Mouse (Mus musculus): ENCODE results near the gene Mesd. TPM values are rescaled to one million over a fixed set of nuclear protein-coding genes. Genes with fewer than 3 reads are reported as not detected.
"Not testable (repeated sequence)": the region's sequence is repeated elsewhere in the genome, so short reads cannot be mapped to it uniquely, and the experiment has no call there.

The Mesd gene
- polyA plus RNA-seq, 1 experiment from 2014 or later = 56.2 TPM

DNA sequence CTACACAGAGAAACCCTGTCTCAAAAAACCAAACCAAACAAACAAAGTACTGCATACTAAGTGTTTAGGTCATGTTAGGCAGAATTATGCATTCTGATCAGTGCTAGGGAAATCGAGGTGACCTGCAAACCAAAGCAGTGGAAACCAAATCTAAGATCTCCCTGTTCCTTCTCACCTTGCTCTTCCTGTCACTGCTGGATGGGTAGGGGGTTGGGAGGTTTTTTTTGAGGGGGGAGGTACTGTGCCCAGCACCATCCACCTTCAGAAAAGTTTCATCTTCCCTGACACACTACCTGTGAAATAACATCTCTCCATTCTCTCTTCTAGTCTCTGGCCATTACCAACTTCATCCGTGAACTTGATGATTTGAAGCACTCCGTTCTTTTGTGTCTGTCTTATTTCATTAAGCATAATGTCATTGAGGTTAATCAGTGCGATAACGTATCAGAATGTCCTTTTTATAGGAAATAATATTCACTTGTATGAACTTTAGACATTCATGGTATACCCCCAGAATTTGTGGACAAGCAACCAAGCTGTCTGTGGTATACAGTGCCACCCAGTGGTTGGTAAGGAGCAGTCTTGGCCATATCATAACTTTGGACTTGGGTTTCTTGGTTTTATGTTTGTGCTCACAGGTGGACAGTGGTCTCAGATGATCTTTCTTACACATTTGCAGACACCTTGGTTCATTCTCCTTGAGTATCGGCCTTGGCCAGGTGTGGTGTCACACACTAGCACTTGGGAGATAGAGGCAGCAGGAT, 2.3 kb downstream of the Mesd start:
- 98% methylated on average over 6 of the region's 6 CpGs for WGBS
- ATAC-seq = no peak
- H3K4me3 ChIP-seq (ENCODE audit: low read depth, low read length) = no peak overlapping the region

DNA sequence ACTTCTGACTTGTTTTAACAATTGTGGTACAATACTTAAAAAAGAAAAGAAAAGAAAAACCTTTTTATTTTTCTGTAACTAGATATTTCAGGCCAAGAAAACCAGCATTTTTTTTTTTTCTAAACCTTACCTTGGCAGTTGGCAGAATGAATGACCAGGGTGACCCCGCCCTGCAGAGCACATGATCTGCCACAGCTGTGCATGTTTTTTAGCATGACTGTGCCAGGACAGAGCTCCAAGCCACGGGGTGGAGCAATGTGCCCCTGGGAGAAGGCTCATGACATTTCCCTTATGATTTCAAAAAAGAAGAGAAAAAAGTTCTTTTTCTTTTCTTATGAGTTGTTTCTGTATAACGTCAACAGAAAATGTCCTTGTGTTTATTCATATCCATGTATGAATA, 5.1 kb downstream of the Mesd start:
- 0 out of 2 replicates have a peak, but pooled peaks cover 1% of the 10 kb centered on the region for H3K36me3 ChIP-seq (ENCODE audit: control insufficient read depth, insufficient read depth, low read length)
- no peak overlapping the region for H3K9ac ChIP-seq (ENCODE audit: low read length)
- no peak overlapping the region for H3K4me2 ChIP-seq (ENCODE audit: low read length)
- 77% methylated on average over 3 of the region's 3 CpGs for WGBS
- no peaks in the 10 kb centered on the region for H3K9me3 ChIP-seq (replicated peaks; ENCODE audit: control insufficient read depth, low read length)
- H3K4me1 ChIP-seq (ENCODE audit: control insufficient read depth, insufficient read depth, low read length) = peaks cover 17% of the 10 kb centered on the region
- H3K4me3 ChIP-seq (ENCODE audit: low read depth, low read length) = no peak overlapping the region
- no peak for ATAC-seq
- H3K27me3 ChIP-seq (replicated peaks; ENCODE audit: control insufficient read depth, insufficient read depth, low read length) = no peaks in the 10 kb centered on the region
- DNase-seq (ENCODE audit: low spot score) = no peak
- no peak overlapping the region for H3K27ac ChIP-seq (ENCODE audit: low read depth, low read length)

More for the DNA sequence above, 2.3 kb downstream of the Mesd start:
- peaks cover 12% of the 10 kb centered on the region for H3K4me1 ChIP-seq (ENCODE audit: control insufficient read depth, insufficient read depth, low read length)
- H3K36me3 ChIP-seq (ENCODE audit: control insufficient read depth, insufficient read depth, low read length) = 0 out of 2 replicates have a peak, but pooled peaks cover 4% of the 10 kb centered on the region
- no peak overlapping the region for H3K9ac ChIP-seq (ENCODE audit: low read length)
- no peak overlapping the region for H3K4me2 ChIP-seq (ENCODE audit: low read length)
- H3K27ac ChIP-seq (ENCODE audit: low read depth, low read length) = no peak overlapping the region
- DNase-seq (ENCODE audit: low spot score) = no peak
- no peaks in the 10 kb centered on the region for H3K27me3 ChIP-seq (replicated peaks; ENCODE audit: control insufficient read depth, insufficient read depth, low read length)
- H3K9me3 ChIP-seq (replicated peaks; ENCODE audit: control insufficient read depth, low read length) = no peaks in the 10 kb centered on the region

DNA sequence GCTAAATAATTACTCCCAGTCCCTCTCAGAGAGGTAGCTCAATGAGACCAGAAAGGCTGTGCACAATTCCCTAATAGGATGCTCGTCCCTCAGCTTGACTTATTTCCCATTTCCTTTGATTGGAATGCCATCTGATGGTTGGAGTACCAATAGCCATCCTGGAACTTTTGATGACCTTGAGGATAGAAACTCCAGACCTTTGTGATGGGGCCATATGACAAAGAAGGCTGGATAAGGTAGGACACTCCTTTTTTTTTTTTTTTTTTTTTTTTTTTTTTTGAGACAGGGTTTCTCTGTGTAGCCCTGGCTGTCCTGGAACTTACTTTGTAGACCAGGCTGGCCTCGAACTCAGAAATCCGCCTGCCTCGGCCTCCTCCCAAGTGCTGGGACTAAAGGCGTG, 5.7 kb downstream of the Mesd start:
- 91% methylated on average over 5 of the region's 5 CpGs for WGBS
- not testable (repeated sequence) for H3K9me3 ChIP-seq (replicated peaks; ENCODE audit: control insufficient read depth, low read length); H3K36me3 ChIP-seq (ENCODE audit: control insufficient read depth, insufficient read depth, low read length); H3K4me3 ChIP-seq (ENCODE audit: low read depth, low read length); H3K9ac ChIP-seq (ENCODE audit: low read length); H3K27me3 ChIP-seq (replicated peaks; ENCODE audit: control insufficient read depth, insufficient read depth, low read length); H3K27ac ChIP-seq (ENCODE audit: low read depth, low read length); ATAC-seq; H3K4me2 ChIP-seq (ENCODE audit: low read length); DNase-seq (ENCODE audit: low spot score)
- peaks cover 20% of the 10 kb centered on the region for H3K4me1 ChIP-seq (ENCODE audit: control insufficient read depth, insufficient read depth, low read length)

DNA sequence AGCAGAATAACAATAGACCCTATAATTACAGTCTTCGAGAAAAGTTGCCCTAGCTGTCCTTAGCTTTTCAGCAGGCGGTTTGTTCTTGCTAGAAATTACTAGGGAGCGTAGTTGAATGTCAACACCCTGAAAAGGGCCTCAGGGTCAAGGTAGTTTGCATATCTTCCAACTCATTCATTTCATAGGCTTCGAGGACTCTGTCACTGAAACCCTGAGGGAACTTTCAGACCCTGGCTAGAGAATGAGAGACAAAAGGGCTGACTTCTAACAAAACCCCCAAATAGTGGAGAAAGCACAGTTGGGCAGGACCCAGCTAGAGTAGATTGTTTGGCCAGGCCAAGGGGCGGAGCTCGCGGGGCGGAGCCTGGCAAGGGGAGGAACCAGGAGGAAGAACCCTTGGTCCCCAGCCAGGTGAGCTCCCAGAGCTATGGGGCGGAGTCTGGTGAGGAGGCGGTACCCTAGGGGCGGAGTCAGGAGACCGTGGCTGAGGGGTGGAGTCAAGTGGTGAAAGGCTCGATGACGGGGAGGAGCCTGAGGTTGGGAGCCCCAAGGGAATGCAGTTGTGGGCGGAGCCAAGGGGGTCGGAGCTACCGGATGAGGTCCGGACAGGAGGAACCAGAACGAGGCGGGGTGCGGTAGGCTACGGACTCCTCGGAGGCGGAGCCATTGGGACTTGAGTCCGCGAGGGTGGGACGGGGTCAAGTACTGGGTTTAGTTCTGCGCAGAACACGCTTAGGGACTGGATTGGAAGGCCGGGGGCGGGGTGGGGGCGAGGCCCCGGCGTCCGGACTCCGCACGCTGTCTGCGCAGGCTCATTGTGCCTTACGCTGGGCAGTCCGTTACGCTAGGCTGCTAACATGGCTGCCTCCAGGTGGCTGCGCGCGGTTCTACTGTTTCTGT, 7.4 kb downstream of the Mesd start:
- Histone ChIP-seq H3K9ac (ENCODE audit: low read length) (peak overlapping the region; percentile 67), H3K27ac (ENCODE audit: low read depth, low read length) (peak overlapping the region; percentile 83), H3K4me3 (ENCODE audit: low read depth, low read length) (peak overlapping the region; percentile 64), H3K4me1 (ENCODE audit: control insufficient read depth, insufficient read depth, low read length) (peaks cover 20% of the 10 kb centered on the region), H3K4me2 (ENCODE audit: low read length) (peak overlapping the region; percentile 87), H3K9me3 (replicated peaks; ENCODE audit: control insufficient read depth, low read length) (no peaks in the 10 kb centered on the region), H3K36me3 (ENCODE audit: control insufficient read depth, insufficient read depth, low read length) (peaks cover 20% of the 10 kb centered on the region), H3K27me3 (replicated peaks; ENCODE audit: control insufficient read depth, insufficient read depth, low read length) (no peaks in the 10 kb centered on the region)
- WGBS = 2% methylated on average over 43 of the region's 44 CpGs
- DNase-seq (ENCODE audit: low spot score) = peak; percentile 97
- peak; percentile 96 for ATAC-seq

DNA sequence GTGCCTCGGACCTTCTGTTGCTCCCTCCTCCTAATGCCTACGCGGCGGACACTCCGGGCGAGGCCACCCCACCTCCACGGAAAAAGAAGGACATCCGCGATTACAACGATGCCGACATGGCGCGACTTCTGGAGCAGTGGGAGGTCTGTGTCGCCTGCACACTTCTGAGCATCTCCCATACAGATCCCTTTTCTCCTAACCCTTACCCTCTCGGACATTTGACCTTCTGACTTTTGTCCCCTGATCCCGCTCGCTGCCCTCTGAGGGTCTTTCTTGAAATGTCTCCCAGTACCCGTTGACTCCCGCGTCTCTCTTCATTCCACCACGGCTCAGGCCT, 8.0 kb downstream of the Mesd start:
- ATAC-seq = peak; percentile 22
- DNase-seq (ENCODE audit: low spot score) = no peak
- Histone ChIP-seq H3K36me3 (ENCODE audit: control insufficient read depth, insufficient read depth, low read length) (peaks cover 24% of the 10 kb centered on the region), H3K4me2 (ENCODE audit: low read length) (peak overlapping the region; percentile 87), H3K27me3 (replicated peaks; ENCODE audit: control insufficient read depth, insufficient read depth, low read length) (no peaks in the 10 kb centered on the region), H3K9ac (ENCODE audit: low read length) (peak overlapping the region; percentile 67), H3K4me3 (ENCODE audit: low read depth, low read length) (peak overlapping the region; percentile 64), H3K4me1 (ENCODE audit: control insufficient read depth, insufficient read depth, low read length) (peaks cover 20% of the 10 kb centered on the region), H3K9me3 (replicated peaks; ENCODE audit: control insufficient read depth, low read length) (no peaks in the 10 kb centered on the region), H3K27ac (ENCODE audit: low read depth, low read length) (peak overlapping the region; percentile 83)
- WGBS = under 1% methylated on average over 16 of the region's 21 CpGs

DNA sequence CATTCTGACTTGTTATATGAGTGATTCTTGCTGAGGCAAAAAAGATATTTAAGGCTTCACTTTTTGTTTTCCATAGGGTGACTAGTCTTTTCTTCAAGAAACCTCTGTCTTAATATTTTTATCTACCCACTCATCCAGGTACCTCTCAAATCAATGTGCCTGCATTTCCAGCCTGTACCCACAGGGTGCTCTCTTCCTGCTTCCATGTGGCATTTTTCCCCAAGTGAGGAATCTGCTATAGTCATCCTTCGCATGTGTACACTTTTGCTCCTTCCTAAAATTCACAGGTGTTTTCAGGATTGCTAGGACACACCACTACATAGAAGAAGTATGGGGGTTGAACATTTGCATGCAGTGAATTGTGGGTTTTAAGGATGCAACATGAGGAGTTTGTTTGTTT, 10.1 kb downstream of the Mesd start:
- H3K36me3 ChIP-seq (ENCODE audit: control insufficient read depth, insufficient read depth, low read length) = peaks cover 44% of the 10 kb centered on the region
- no peak overlapping the region for H3K4me3 ChIP-seq (ENCODE audit: low read depth, low read length)
- no peak for DNase-seq (ENCODE audit: low spot score)

DNA sequence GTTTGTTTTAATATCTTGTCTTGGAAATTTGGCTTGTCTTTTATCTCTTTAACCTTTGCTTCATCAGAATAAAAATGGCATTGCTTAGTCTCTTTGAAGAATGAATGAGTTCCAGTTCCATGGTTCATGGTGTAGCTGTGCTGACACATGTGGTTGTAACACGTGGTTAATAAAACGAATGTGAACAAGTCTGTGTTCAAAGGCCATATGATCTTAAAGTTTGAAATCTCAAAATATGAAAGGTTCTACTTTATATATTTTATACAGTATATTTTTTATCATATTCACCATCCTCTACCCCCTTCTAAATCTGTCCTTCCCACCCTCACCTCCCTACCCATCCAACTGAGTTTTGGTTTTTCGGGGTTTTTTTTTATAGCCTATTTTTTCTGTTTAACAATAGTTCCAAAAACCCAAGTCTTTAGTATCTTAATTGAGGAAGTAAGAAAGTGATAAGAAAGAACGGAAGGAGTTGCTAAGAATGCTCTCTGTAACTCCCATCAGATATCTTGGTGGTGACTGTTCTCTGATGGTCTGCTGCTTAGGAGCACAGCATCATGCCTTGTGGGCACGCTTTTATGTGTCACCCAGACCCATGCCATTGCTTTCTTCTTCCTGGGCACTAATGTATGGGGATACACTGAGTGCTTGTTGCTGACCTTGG, 11.9 kb downstream of the Mesd start:
- peaks cover 60% of the 10 kb centered on the region for H3K36me3 ChIP-seq (ENCODE audit: control insufficient read depth, insufficient read depth, low read length)
- no peak for DNase-seq (ENCODE audit: low spot score)

More for the DNA sequence above, 10.1 kb downstream of the Mesd start:
- Histone ChIP-seq H3K9me3 (replicated peaks; ENCODE audit: control insufficient read depth, low read length) (no peaks in the 10 kb centered on the region), H3K27me3 (replicated peaks; ENCODE audit: control insufficient read depth, insufficient read depth, low read length) (no peaks in the 10 kb centered on the region), H3K27ac (ENCODE audit: low read depth, low read length) (no peak overlapping the region), H3K4me1 (ENCODE audit: control insufficient read depth, insufficient read depth, low read length) (peaks cover 20% of the 10 kb centered on the region), H3K4me2 (ENCODE audit: low read length) (no peak overlapping the region), H3K9ac (ENCODE audit: low read length) (no peak overlapping the region)
- WGBS = 92% methylated on average over 1 of the region's 1 CpGs
- no peak for ATAC-seq

DNA sequence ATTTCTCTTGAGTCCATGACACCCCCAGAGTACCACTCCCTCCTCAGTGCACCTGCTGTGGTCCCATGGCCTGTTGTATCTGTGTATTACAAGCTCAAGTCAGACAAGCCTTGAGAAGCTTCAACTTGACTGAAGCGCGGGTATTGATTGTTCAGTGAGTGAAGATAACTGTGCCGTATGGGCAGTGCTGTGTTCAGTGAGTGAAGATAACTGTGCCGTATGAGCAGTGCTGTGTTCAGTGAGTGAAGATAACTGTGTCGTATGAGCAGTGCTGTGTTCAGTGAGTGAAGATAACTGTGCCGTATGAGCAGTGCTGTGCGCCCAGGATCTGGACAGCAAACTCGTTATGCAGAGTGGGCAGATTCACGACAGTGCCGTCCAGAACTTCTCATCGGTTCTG, 14.0 kb downstream of the Mesd start:
- Histone ChIP-seq H3K9me3 (replicated peaks; ENCODE audit: control insufficient read depth, low read length) (no peaks in the 10 kb centered on the region), H3K27ac (ENCODE audit: low read depth, low read length) (no peak overlapping the region), H3K36me3 (ENCODE audit: control insufficient read depth, insufficient read depth, low read length) (peaks cover 67% of the 10 kb centered on the region), H3K4me3 (ENCODE audit: low read depth, low read length) (no peak overlapping the region), H3K4me2 (ENCODE audit: low read length) (no peak overlapping the region), H3K27me3 (replicated peaks; ENCODE audit: control insufficient read depth, insufficient read depth, low read length) (no peaks in the 10 kb centered on the region), H3K4me1 (ENCODE audit: control insufficient read depth, insufficient read depth, low read length) (peaks cover 13% of the 10 kb centered on the region), H3K9ac (ENCODE audit: low read length) (no peak overlapping the region)
- 92% methylated on average over 11 of the region's 11 CpGs for WGBS
- ATAC-seq (no peak), DNase-seq (ENCODE audit: low spot score) (no peak)

More for the DNA sequence above, 11.9 kb downstream of the Mesd start:
- H3K4me2 ChIP-seq (ENCODE audit: low read length) = no peak overlapping the region
- 97% methylated on average over 5 of the region's 5 CpGs for WGBS
- H3K4me3 ChIP-seq (ENCODE audit: low read depth, low read length) = no peak overlapping the region
- H3K9me3 ChIP-seq (replicated peaks; ENCODE audit: control insufficient read depth, low read length) = no peaks in the 10 kb centered on the region
- H3K4me1 ChIP-seq (ENCODE audit: control insufficient read depth, insufficient read depth, low read length) = peaks cover 20% of the 10 kb centered on the region
- H3K27ac ChIP-seq (ENCODE audit: low read depth, low read length) = no peak overlapping the region
- no peaks in the 10 kb centered on the region for H3K27me3 ChIP-seq (replicated peaks; ENCODE audit: control insufficient read depth, insufficient read depth, low read length)
- H3K9ac ChIP-seq (ENCODE audit: low read length) = no peak overlapping the region
- no peak for ATAC-seq

Data from forebrain, embryonic 14.5 days (tissue).